In the genomic region with DNA sequence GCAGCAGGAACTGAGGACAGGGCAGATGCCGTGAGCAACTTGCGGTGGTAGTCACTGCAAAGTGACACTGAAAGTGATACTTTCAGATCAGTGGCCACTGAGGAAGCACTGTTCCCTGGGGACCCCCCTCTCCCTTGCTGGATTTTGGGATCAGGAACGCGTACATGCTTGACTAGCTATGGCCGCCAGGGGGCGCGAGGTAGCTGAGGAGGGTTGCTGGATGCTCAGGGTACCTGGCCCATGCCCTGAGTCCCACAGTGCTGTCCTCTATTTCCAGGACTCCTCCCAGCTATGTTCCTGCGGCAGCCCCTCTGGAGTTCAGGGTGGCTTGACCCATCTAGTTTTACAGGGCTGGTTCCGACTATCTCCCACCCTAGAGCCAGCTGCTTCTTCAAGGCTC, we compare ENCODE assay signal across 9 mouse cellular contexts. TPM values are rescaled to one million over a fixed set of nuclear protein-coding genes. Genes with fewer than 3 reads are reported as not detected.
A peak's percentile ranks its signal among the peaks of the same experiment; 100 is the strongest.
DNase-seq lines count a peak whose midpoint lies in the region; ATAC-seq and TF ChIP-seq lines count a peak whose summit lies in the region.
"Had no signal": no experiment of that assay in that cellular context is flagged by ENCODE, and none has a peak within 500 bp of the region (broad histone marks: within the 10 kb centered on the region; RNA-seq: fewer than 3 reads in every experiment).

No protein-coding gene starts in this region.

- WGBS in liver, adult 2 months = 20% methylated on average over 9 of the region's 9 CpGs
- WGBS in neural tube, embryonic 11.5 days = 9% methylated on average over 9 of the region's 9 CpGs
- 19% methylated on average over 9 of the region's 9 CpGs for WGBS in stomach, embryonic 15.5 days

- DNase-seq in A20 (ENCODE audit: low read depth, low spot score) = peak; percentile 64
- DNase-seq in adrenal gland, postnatal 14 days = peak; percentile 92
- DNase-seq in embryo, embryonic 9.5 days (ENCODE audit: extremely low spot score) = peak; percentile 80
- DNase-seq in heart, adult 18-20 months = peak; percentile 74 to 91
- peak; percentile 72 for DNase-seq in kidney, adult 18-20 months
- no peak for DNase-seq in liver, adult 2 months (ENCODE audit: extremely low read depth, low read depth, low spot score)
- DNase-seq in neural tube, embryonic 11.5 days (ENCODE audit: low spot score) = peak; percentile 81

- H3K4me2 ChIP-seq in neural tube, embryonic 11.5 days (ENCODE audit: low read depth) = no peak overlapping the region
- H3K4me2 ChIP-seq in stomach, embryonic 15.5 days = no peak overlapping the region

- no peaks in the 10 kb centered on the region for H3K36me3 ChIP-seq in liver, adult 2 months (ENCODE audit: control insufficient read depth, insufficient read depth, low read length)
- no peaks in the 10 kb centered on the region for H3K36me3 ChIP-seq in neural tube, embryonic 11.5 days (ENCODE audit: control insufficient read depth, insufficient read depth, low read length)
- H3K36me3 ChIP-seq in stomach, embryonic 15.5 days = no peaks in the 10 kb centered on the region

- H3K27me3 ChIP-seq in liver, adult 2 months (ENCODE audit: control insufficient read depth, insufficient read depth, low read length) = no peaks in the 10 kb centered on the region
- no peaks in the 10 kb centered on the region for H3K27me3 ChIP-seq in neural tube, embryonic 11.5 days (ENCODE audit: control insufficient read depth, insufficient read depth, low read length)
- no peaks in the 10 kb centered on the region for H3K27me3 ChIP-seq in stomach, embryonic 15.5 days (replicated peaks)

- peak; percentile 72 for ATAC-seq in neural tube, embryonic 11.5 days (ENCODE audit: insufficient read depth, low FRiP score, low TSS enrichment)
- ATAC-seq in stomach, embryonic 15.5 days (ENCODE audit: insufficient read depth, low FRiP score, low read depth) = peak; percentile 56

- H3K9me3 ChIP-seq in neural tube, embryonic 11.5 days (ENCODE audit: control insufficient read depth, low read length) = no peaks in the 10 kb centered on the region
- no peaks in the 10 kb centered on the region for H3K9me3 ChIP-seq in stomach, embryonic 15.5 days

- TF ChIP-seq POLR2A in liver, adult 2 months (IDR thresholded peaks at IDR 0.05; ENCODE audit: extremely low read depth, insufficient read depth, low read length) = no peak

- H3K27ac ChIP-seq in liver, adult 2 months (replicated peaks; ENCODE audit: insufficient read depth, low read depth, low read length) = no peak overlapping the region
- no peak overlapping the region for H3K27ac ChIP-seq in neural tube, embryonic 11.5 days (ENCODE audit: low read depth, low read length)
- H3K27ac ChIP-seq in stomach, embryonic 15.5 days = no peak overlapping the region

- H3K4me1 ChIP-seq in liver, adult 2 months (ENCODE audit: control insufficient read depth, insufficient read depth, low read length) = peaks cover 5% of the 10 kb centered on the region
- no peaks in the 10 kb centered on the region for H3K4me1 ChIP-seq in neural tube, embryonic 11.5 days (ENCODE audit: control insufficient read depth, insufficient read depth, low read length)
- H3K4me1 ChIP-seq in stomach, embryonic 15.5 days = no peaks in the 10 kb centered on the region

- H3K79me2 ChIP-seq in liver, adult 2 months (ENCODE audit: control insufficient read depth, insufficient read depth, low read length) = no peaks in the 10 kb centered on the region

- TF ChIP-seq CTCF in liver, adult 2 months (IDR thresholded peaks at IDR 0.05; ENCODE audit: low read depth, low read length) = peak; percentile 92

- H3K9ac ChIP-seq in liver, adult 2 months (ENCODE audit: low read depth, low read length) = no peak overlapping the region
- no peak overlapping the region for H3K9ac ChIP-seq in neural tube, embryonic 11.5 days (ENCODE audit: low read length)
- H3K9ac ChIP-seq in stomach, embryonic 15.5 days = no peak overlapping the region

- H3K4me3 ChIP-seq in liver, adult 2 months (ENCODE audit: insufficient read depth, low read depth, low read length) = no peak overlapping the region
- H3K4me3 ChIP-seq in neural tube, embryonic 11.5 days (ENCODE audit: low read depth, low read length) = no peak overlapping the region
- H3K4me3 ChIP-seq in stomach, embryonic 15.5 days (replicated peaks) = no peak overlapping the region
- H3K4me3 ChIP-seq: megakaryocyte, embryonic 14.5 days had no signal

RNA-seq across cellular contexts. Expression of a gene that starts 17.8 kb away (rescaled TPM):
- 4.0 and 14.3 TPM in 2 replicates for total RNA-seq in adrenal gland, postnatal 14 days (2021)
- total RNA-seq in heart, adult 18-20 months (2021) = 1 to 10 TPM in 1 of 2 experiments, under 1 TPM in 1; 0.84 to 3.0 TPM
- total RNA-seq in liver, adult 2 months (2014; rRNA removed) = 0.20 and 0.28 TPM in 2 replicates
- polyA plus RNA-seq in liver, adult 2 months (2012; rRNA removed) = 0.30 and 0.50 TPM in 2 replicates
- 1.7 and 3.7 TPM in 2 replicates for polyA plus RNA-seq in neural tube, embryonic 11.5 days (2014; fragmentation: Nextera tagmentation; extraction: Ambion mirVana)
- polyA plus RNA-seq in stomach, embryonic 15.5 days (2015; fragmentation: Nextera tagmentation; extraction: Ambion mirVana) = 11.6 and 15.6 TPM in 2 replicates
